Mouse (Mus musculus): ENCODE measurements around the gene Hpse2.

Gene Hpse2

DNA sequence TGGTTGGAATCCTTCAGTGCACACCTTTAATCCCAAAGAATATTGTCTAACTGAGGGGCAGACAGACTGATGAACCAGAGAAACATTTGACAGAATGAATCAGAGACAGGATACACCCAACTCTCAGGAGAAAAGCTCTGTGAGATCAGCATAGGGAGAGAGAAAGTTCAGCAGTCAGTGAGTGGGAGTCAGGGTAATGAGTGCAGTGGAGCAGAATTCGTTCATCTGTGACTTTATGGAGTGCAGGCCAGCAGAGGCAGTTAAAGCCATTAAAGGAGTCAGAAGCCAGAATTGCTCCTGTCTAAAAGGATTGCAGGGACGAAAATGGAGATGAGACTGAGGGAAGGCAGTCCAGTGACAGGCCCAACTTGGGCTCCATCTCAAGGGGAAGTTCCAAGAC, 410.2 kb downstream of the Hpse2 start:
- in situ Hi-C loops (cut with MseI, MboI): no loop called here

DNA sequence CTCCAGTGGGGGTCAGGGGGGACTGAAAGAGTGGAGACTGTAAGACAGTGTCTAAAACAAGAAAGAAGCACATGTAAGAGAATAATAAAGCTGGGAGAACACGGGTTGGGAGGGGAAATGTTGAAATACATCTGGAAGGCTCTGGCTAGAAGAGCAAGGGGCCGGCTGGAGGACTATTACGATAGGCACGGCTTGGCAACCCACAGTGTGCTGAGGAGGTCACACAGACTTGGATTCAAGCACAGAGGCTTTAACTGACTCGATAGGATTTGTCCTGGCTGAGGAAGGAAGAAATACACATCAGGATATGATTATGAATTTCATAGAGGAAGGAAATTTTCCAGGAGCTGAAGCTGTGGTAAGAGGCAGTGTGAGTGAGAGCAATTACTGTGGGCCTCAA, 414.4 kb downstream of the Hpse2 start:
- in situ Hi-C loops (cut with MseI, MboI): no loop called here

DNA sequence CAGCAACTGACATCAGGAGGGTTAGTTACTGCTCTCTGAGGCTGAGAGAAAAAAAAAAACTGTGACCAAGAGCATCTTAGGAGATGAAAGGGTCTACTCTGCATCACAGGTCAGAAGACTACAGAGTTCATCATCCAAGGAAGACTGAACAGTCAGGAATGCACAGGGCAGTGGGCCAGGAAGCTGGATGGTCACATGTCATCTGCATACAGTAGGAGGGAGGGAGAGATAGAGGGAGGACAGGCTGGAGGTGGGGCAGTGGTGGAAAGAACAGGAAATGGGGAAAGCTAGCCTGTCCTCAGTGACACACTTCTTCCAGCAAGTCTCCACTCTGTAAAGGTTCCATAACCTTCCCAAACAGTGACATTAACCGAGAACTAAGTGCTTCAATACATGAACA, 423.0 kb downstream of the Hpse2 start:
- in situ Hi-C loops (cut with MseI, MboI): no loop called here

DNA sequence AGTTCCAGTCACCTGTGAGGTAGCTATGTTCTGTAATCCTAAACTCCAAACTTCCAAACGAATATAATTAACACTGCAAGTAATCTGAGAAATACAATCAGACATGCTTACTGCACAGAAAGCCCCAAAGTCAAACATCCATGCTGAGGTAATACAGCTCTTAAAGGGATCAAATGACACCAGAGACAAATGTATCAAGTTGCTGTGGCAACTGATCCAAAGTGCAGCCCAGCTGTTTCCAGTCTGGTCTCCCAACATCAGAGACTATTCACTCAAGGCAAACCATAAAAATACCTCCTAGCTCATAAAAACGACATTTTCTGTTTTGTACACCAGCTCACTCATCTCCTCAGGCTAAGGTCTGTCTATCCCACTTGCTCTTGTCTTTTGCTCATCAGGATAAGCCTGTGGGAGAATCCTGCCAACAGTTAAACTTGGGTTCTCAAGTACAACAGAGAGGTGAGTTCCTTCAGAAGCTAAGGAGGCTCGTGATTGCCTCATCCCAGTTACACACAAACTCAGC, 440.0 kb downstream of the Hpse2 start:
- in situ Hi-C loops (cut with MseI, MboI): no loop called here

DNA sequence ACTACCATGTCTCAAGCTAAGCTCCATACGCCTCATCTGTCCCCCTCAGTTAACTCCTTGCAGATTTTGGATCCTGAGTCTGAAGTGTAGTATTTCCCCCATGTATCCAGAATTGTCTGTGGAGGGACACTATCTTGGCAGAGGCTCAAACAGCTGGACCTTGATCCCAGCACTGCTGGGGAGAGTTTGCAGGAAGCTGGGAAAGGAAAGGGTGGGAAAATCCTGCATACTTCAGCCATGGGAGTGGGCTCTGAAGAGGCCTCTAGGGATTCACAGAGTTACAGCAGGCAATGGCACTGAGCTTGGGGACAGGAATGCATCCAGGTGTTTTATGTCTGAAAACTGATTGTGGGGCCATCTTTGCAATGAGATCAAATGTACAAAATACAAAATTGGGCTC, 450.6 kb downstream of the Hpse2 start:
- in situ Hi-C loops (cut with MseI, MboI): no loop called here

DNA sequence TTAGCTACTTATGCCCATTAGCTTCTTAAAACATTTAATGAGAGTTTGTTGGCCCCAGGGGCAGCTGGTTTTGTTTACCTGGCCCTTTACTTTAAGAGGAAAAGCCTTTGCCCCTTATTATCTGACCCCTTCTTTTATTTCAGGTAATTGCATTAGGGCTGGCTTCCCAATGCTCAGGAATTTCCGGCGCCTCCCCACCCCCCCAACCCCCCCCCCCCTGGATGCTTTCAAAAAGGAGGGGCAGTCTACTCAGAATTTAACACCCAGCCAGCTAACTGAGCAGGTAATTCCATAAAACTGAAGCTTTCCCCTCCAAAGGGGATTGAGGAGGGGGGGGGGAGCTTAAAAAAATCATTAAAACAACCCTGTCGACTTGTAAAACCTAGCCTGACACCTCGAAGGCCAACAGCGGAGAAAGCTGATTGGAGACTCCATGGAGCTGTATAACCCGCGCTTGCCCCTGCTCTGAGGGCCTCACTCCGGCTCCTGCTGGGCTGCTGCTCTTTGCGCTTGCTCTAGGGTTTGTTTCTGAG, 451.4 kb downstream of the Hpse2 start:
- in situ Hi-C loops (cut with MseI, MboI): no loop called here

DNA sequence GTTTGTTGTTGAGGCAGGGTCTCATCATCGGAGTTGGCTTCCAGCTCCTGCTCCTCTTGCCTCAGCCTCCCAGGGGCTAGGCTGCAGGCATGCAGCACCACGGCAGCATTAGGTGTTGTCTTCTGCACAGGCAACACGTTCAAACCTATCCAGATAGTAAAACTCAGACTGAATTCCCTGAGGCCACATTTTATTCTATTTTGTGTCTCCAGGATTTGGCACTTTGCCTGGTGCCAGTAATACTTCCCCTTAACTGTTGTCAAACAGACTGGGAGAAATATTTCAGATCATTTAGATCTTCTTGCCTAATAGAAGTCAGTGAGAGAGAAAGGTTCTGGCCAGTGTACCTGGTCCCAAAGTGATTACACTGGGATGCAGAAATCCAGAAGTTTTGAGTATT, 458.5 kb downstream of the Hpse2 start:
- in situ Hi-C loops (cut with MseI, MboI): no loop called here

DNA sequence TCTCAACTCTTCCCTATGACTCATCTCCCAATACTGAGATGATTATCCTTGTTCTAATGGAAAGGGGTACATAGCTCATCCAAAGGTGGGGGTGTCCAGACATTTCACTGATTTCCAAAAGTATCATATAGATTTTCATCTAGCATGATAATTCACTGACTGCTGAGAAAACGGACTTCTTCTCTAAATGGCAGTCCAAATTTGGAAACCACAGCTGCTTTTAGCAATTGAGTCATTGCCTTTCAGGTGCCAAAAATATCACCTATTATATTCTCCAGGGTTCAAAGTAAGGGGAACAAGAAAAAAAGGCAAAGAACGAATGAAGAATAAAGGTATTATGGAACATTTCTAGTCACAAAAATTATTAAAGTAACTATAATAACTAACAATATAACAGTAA, 459.9 kb downstream of the Hpse2 start:
- in situ Hi-C loops (cut with MseI, MboI): no loop called here

DNA sequence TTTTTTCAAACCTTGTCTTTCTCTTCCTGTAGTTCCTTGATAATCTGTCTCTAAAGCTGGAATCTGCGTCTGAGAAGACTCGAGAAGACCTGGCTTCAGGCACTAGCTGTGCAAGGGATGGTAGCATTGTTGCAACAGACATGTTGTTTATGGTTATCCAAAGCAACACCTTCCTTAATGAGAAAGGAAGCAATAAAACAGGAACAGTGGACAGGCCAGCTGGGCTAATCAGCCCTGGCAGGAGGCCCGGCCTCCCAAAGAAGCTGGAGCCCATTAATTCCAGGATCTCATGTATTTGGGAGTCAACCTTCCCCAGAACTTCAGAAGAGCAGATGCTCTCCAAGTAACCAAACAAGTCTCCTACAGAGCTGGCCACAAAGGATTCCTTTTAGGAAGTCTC, 465.5 kb downstream of the Hpse2 start:
- in situ Hi-C loops (cut with MseI, MboI): no loop called here

DNA sequence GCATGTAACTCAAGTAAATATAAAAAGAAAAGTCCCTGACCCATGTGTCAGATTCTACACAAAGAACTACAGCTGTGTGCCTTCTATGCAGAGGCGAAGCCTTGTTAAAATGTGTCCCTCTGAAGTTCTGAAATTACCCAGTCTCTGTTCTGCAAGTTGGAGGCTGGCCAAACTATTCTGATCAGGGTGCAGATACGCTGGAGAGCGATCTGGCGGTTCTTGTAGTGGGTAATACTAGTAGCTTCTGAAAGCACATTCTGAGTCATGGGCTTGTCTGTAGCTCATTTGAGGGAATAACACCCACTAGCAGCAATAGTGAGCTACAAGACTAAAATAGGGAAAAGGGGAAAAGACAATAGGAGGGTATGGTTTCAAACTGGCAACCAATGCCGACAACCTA, 474.5 kb downstream of the Hpse2 start:
- in situ Hi-C loops (cut with MseI, MboI): no loop called here

DNA sequence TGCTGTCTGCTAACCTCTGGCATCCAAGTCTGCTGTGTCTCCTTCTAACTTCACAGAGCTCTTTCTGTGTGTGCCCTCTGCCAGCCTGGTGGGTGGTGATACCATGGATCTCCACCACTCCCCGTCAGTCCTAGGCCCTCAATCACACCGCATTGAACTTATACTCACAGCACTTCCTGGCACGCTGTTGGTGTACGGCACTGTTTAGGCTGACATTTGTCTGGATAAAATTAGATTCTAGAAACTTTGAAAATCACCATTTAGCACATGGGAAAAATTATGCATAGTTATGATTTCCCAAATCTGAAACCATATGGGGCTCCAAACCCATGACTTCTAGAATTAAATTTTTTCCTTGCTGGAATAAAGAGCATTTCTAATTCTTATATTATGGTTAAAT, 478.4 kb downstream of the Hpse2 start:
- in situ Hi-C loops (cut with MseI, MboI): no loop called here

DNA sequence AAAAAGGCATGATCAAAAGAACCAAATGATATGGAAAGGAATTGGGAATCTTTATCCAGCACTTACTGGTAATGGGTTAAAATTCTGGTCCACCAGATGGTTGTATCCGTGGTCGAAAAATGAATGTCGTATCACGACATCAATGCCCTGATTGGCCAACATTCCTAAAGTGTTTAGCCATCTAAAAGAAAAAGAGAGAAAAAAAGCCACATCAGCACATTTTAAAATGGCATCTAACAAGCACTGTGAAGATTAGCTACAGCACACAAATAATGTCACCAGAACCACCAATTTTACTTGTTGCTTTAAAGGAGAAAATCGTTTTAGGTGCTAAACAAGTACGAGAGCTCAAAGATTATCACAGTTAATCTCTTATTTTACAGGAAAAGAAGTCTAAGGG, 479.6 kb downstream of the Hpse2 start:
- in situ Hi-C loops (cut with MseI, MboI): no loop called here

DNA sequence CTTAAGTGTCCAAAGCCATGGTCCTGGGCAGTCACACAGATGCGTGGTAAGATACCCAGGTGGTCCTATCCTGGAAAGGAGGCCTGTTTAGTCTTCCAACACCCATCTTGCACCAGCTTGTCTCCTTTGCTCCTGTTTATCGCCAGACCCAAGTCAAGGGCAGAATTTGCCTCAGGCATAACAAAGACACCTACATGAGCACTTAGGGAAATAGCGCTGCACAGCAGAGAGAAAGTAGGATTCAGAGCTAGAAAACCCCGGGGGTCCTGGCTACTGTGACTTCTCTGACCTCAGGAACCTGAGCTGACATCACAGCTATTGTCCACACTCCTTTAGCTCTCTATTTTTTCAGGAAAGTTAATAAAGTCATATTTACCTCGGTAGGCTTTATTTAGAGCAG, 481.8 kb downstream of the Hpse2 start:
- in situ Hi-C loops (cut with MseI, MboI): no loop called here

DNA sequence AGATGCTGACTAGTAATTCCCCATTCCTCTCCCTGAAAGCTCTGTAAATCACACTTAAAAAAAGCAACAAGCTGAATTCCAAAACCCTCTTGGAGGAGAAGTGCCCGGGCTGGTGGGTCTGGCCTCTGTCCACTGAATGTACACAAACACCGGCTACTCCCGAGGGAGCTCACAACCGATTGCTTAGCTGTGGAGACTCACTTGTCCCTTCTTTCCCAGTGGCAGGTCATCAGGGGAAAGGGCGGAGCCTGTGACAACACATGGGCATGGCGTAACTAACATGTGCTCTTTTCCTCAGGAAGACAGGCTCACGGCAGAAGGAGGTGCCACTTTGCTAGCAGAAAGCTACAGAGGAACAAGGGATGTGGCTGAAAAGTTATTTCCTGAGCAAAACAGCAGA, 483.4 kb downstream of the Hpse2 start:
- in situ Hi-C loops (cut with MseI, MboI): no loop called here

DNA sequence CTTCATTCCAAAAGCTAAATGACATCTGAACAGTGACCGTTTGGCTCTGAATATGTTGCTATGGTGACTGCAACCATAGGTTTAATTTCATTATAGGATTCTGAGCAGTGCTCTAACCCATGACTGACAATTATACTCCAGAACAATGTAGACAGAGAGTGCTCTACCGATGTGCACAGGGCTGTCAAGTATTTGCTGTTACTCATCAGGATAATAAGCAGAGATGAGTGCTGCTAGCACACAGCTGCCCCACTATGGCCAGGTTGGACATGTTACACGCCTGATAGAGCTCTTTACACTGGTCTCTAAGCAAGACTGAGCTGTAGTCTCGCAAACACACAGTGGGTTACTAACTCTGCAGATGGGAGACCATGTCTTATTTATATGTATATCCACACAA, 483.9 kb downstream of the Hpse2 start:
- in situ Hi-C loops (cut with MseI, MboI): no loop called here

DNA sequence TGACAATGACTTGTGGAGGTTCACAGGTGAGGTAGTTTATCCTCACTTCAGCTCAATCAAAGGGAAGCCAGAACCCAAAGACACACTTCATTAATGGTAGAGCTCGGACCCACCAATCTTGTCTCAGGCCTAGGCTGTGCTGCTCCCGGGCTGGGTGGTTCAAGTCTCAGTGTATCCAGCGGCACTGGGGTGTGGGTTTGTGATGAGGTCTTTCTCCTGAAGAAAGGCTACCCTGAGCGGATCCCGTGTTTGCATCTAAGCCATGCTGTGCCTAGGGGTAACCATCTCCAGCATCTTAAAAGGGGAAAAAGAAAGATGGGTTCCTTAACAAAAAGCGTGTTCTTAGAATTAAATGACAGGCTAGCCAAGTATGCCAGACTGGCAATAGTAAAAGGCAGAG, 484.3 kb downstream of the Hpse2 start:
- in situ Hi-C loops (cut with MseI, MboI): no loop called here

DNA sequence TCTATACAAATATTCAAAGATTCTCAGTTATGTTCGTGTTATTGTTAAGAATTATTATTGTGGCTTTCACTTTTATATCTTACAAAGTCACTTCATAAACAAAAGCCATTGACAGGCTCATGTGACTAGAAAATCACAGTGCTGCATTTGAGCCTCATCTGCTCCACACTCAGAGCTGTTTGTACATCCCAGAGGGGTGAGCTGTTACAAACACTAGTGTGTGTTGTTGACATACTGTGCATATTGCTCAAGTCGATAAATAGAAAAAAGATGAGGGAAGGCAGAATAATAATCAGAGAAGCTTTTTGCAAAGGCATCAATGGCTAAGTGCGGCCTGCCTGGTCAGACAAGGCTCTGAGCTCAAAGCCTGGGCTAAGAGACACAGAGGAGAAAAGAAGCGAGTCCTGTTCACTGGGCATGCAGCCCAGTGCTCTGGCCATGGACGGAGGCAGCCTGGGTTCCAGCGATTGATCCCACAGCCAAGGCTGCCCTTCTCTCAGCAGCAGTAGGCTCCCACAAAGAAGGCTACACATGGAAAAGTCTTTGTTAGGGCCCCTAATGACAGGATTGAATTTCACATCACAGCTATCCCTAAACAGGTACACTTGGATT, 485.6 kb downstream of the Hpse2 start:
- in situ Hi-C loops (cut with MseI, MboI): no loop called here

DNA sequence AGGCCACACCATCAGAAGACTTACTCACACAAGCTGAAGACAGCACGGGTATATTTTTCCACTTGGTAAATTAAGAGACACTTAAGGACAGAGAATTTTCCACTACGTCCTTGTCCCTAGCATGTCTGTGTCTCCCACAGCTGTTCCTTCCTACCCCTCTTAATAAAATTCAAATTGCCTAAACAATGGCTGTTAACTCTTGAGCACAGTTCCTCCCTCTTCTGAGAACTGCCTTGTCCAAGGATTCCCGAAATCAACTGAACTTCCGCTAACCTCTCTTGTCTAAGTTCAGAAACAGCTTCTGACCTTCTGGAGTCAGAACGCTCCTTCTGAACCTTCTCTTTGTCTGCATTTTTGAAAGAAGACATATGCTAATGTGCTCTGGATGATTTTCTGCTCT, 496.6 kb downstream of the Hpse2 start:
- in situ Hi-C loops (cut with MseI, MboI): no loop called here

DNA sequence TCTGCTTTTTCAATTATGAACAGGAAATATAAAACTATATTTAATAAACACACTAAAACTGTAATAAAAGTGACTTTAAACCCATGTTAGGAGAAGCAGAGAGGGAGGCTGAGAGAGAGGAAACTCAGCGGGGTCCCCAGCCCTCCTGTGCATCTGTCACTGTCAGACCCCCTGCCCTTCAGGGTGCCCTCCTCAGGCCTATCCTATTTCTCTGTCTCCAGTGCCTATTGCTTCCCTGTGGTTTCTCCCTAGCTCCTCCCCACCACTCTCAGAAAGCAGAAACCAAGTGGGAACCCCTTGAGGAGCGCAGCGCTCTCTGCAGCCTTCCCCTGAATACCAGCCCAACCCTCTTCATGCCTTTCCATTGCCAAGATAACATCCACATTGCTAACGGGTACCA, 510.5 kb downstream of the Hpse2 start:
- in situ Hi-C loops (cut with MseI, MboI): no loop called here

DNA sequence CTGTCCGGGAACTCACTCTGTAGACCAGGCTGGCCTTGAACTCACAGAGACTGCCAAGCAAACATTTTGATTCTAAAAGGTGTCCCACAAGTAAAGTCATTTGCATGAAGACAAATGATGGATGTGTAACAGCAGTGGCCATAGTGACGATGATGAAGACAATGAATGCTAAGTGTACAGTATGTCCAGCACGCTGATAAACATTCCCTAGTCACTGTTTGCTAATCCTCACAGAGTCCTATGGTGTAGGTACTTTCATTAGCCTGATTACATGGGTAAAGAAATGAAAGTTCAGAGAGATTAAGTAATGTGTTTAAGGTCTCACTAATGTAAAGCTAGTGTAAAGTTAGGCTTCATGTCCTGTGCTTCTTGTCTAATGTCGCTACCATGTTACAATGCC, 511.6 kb downstream of the Hpse2 start:
- in situ Hi-C loops (cut with MseI, MboI): no loop called here

DNA sequence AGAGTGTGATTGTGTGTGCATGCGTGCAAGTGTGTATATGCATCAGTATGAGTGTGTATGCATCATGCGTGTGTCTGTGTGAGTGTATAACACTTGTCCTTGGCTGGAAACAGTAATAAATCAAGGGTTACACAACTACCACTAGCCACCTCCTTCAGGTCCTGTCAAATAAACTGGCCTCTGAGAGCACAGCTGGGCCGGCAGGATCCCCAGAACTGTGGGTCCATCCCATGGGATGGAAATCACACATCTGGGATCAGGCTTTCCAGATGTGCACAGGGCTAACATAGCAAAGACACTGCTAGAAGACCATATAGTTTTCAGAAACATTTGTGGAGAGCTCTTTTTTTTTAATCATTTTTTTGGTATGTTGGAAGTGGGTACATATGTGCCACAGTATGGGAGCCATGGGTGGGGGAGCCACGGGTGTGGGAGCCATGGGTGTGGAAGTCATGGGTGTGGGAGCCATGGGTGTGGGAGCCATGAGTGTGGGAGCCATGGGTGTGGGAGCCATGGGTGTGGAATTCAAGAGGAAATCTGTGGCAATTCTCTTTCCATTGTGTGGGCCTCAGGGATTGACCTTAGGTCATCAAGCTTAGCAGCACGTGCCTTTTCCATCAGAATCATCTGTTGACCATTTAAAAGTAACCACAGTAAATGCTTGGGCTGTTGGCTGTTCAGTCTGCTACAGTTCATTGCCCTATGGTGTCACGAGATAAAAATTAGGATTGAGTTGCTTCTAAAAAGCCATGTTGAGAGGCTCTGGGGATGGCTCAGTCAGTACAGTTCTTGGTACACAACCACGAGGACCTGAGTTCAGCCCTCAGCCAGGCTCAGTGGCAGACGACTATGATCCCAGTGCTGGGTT, 518.3 kb downstream of the Hpse2 start:
- in situ Hi-C loops (cut with MseI, MboI): no loop called here

DNA sequence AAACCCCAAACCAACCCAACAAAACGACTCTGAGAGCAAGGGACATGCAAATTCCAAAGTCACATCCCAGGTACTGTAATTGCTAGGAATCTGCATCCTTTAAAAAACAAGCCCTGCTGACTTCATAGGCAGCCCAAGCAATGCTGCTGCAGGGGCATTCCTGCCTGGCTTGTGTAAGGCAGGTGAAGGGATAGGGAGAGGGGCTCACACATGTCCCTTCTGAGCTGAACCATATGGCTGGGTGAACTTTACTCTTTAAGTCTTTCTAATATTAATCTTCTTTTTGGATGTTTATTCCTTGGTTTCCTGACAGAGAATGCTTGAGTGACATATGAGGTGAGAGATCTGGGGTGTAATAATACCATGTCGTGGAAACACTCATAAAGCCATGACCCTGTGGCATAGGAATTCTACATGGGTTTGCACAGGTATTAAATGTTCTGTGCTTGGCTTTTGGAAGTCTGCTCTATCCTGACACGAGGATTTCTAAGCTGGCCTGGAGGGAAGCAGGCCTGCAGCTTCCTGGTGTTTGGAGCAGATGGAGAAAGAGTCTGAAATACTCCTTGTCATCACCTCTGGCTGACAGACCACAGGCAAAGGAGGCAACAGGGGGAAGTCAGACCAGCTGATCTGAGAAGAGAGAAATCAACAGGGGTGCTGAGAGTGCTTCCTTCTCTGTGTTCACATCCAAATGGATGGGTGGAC, 519.0 kb downstream of the Hpse2 start:
- in situ Hi-C loops (cut with MseI, MboI): no loop called here
